Mouse (Mus musculus) left cerebral cortex, adult 9 months (tissue): ENCODE results near the gene Robo4.

Experiments used
- DNase-seq, 2 experiments: peaks; one replicate each; pipeline ENCODE4 v3.0.0; 2022; ENCODE audit warnings: low spot score in 2 of 2

The Robo4 gene

GRCm38 (mm10) chr9:37401802-37402201 is at the start of gene Robo4:
Gene Robo4, plus strand, starts transcription at chr9:37401897.
- no peak for DNase-seq

GRCm38 (mm10) chr9:37354485-37354884 is 47.2 kb upstream of the Robo4 start:
- DNase-seq = no peak

- peak in 1 of 2 experiments; percentile 62 for DNase-seq
Observed at GRCm38 (mm10) chr9:37358713-37359330, 42.9 kb upstream of the Robo4 start.

- peak; percentile 78 to 84 for DNase-seq
Observed at GRCm38 (mm10) chr9:37359331-37360220, 42.1 kb upstream of the Robo4 start.

- no peak for DNase-seq
Observed at GRCm38 (mm10) chr9:37362084-37362483, 39.6 kb upstream of the Robo4 start.

- DNase-seq = no peak
Observed at GRCm38 (mm10) chr9:37362881-37363280, 38.8 kb upstream of the Robo4 start.

DNA sequence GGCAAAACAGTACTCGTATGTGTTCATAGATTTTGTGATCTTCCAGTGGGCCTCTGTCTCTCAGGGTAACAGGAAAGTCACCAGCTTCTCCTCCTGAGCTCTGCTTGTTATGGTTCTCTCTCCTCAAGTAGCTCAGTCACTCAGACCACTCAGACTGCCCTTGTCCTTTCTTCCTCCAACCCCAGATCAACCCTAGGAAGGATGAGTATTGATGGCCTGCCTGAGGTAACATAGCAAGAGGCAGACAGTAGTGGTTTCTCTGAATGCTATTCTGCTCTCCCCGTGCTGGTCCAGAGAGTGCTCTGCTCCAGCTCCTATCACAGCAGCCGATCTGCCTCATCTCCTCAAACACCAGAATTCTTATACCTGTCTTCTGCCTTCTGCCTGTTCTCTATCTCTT is 38.1 kb upstream of the Robo4 start:
- no peak for DNase-seq

- DNase-seq = no peak
Observed at GRCm38 (mm10) chr9:37364392-37364791, 37.3 kb upstream of the Robo4 start.

DNA sequence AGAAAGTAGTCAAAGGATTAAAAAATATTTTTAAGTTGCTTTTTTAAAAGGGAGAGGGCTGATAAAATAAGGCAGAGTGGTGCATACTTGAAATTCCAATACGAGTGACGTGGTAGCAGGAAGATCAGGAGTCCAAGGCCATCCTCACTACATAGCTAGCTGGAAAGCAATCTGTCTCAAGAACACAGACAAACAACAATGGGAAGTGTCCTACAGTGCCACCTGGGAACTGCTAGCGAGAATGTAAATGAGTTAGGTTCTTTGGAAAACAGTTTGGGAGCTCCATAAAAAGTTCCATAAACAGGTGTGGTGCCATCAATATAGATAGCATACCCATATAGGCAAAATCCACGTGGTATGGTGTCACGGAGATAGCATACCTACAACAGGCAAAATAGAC is 36.0 kb upstream of the Robo4 start:
- DNase-seq = no peak

GRCm38 (mm10) chr9:37367301-37368080 is 34.2 kb upstream of the Robo4 start, which contains the start of gene Hepacam:
Gene Hepacam, plus strand, starts transcription at chr9:37367351.
- peak in 1 of 2 experiments; percentile 72 for DNase-seq

DNA sequence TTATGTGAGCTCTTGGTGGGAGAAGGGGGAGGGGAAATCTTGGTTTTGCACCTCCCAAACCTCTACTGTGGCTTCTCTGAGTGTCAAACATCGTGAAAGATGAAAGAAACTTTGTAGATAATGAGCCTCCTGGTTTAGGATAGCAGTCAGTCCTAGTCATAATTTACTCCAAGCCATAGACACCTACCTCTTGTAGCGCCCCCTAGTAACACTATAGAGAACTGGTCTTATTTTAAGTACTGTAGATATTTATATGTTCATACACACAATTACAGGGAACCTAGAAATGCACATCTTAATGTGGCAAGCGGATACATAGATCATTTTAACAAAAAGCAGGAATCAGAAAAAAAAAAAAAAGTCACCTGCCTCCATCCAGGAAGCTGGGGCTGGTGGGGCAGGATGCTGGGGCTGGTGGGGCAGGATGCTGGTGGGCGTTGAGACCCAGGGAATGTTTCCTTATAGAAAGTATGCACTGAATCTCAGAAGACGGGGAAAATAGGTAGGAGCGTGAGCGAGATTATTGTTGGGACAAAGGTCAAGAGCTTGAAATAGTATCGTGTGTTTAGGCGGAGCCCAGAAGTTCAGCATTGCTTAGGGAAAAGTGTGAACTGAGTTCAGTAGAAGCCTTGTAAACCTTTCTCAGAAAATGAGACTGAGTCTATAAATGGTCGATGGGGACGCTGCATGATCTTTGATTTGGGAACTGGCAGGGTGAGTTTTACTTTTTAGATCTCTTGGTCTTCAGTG is 33.4 kb upstream of the Robo4 start:
- no peak for DNase-seq

GRCm38 (mm10) chr9:37368860-37369259 is 32.8 kb upstream of the Robo4 start:
- no peak for DNase-seq

GRCm38 (mm10) chr9:37371232-37371801 is 30.4 kb upstream of the Robo4 start:
- DNase-seq = no peak

DNA sequence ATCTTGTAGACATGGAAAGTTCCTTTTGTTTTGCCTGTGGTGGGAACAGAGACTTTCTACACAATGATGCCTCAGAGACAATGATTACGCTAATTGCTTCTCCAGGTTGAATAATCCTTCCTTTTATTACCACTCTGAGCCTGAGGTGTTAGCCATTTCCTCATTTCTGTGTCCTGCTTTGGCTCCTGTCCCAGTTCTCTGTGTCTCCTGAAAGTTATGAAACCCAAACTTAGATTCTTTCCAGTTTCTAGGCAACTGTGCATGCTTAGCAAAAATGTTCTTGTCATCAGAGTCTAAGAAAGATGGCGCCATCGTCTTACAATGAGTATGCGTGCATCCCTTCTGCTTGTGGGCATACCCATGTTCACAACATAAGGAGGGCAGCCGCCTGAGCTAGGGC is 26.0 kb upstream of the Robo4 start:
- no peak for DNase-seq

- no peak for DNase-seq
Observed at GRCm38 (mm10) chr9:37383161-37383560, 18.5 kb upstream of the Robo4 start.

DNA sequence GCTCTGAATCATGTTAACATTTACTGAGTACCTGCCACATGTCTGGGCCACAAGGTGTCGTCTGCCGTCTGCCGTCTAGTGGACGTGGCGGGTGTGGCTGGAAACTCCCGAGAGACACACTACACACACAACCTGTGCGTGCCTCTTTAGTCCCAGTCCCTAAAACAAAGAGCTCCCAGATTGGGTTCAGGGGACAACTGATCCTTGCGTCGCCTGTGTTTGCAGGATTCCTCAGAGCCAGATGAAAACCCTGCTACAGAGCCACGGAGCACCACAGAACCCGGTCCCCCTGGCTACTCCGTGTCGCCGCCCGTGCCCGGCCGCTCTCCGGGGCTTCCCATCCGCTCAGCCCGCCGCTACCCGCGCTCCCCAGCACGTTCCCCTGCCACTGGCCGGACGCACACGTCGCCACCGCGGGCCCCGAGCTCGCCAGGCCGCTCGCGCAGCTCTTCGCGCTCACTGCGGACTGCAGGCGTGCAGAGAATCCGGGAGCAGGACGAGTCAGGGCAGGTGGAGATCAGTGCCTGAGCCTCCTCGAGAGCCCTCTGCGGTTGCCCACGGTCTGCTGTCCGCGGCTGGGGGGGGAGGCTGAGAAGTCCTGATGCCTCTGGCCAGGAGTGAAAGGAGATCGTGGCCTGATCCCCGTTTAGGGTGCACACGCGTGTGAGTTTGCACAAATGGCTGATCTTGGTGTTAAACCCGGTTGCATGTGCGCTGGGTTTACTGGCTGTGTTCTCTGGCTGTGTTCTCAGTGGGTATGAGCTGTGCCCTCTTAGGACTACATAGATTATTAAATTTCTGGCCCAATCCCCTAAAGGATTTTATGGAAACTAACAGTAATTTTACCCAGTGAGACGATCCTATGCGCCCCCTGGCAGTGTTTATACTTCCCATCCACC is 17.2 kb upstream of the Robo4 start:
- DNase-seq = no peak

- DNase-seq = no peak
Observed at GRCm38 (mm10) chr9:37390891-37391290, 10.8 kb upstream of the Robo4 start.

- no peak for DNase-seq
Observed at GRCm38 (mm10) chr9:37392071-37392470, 9.6 kb upstream of the Robo4 start.

DNA sequence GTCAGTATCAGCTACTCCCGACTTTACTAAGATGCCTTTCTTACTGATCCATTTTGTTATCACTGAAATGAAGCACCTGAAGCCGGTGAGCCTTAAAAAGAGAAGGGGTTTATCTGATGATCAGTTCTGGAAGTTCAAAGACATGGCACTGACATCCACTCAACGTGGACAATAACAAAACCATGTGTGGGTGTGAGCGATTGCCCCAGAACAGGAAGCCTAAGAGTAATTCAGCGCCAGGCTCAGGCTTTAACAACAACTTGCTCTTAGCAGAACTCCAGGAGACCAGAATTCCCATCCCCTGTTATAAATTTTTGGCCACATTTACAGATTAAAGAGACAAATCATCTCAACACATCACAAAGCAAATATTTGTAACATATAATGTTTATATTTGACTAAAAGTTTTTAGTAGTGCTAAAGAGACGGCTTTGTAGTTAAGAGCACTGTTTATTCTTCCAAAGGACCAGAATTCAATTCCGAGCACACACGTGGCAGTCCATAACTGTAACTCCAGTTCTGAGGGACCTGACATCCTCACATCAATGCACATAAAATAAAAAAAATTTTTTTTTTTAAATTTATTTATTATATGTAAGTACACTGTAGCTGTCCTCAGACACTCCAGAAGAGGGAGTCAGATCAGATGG is 8.1 kb upstream of the Robo4 start:
- DNase-seq = no peak

- no peak for DNase-seq
Observed at GRCm38 (mm10) chr9:37400585-37400984, 1.1 kb upstream of the Robo4 start.
